ENCODE assay signal across 24 mouse cellular contexts in genomic region chr16:30266561-30266960, GRCm38 (mm10). TPM values are rescaled to one million over a fixed set of nuclear protein-coding genes. Genes with fewer than 3 reads are reported as not detected.
A peak's percentile ranks its signal among the peaks of the same experiment; 100 is the strongest.
DNase-seq lines count a peak whose midpoint lies in the region; ATAC-seq lines count a peak whose summit lies in the region.
"Had no signal": no experiment of that assay in that cellular context is flagged by ENCODE, and none has a peak within 500 bp of the region (broad histone marks: within the 10 kb centered on the region; RNA-seq: fewer than 3 reads in every experiment).

No protein-coding gene starts in this region.

- no peaks in the 10 kb centered on the region for H3K36me3 ChIP-seq in liver, embryonic 12.5 days
- H3K36me3 ChIP-seq in liver, embryonic 16.5 days (ENCODE audit: control insufficient read depth, insufficient read depth), result no peaks in the 10 kb centered on the region
- no peaks in the 10 kb centered on the region for H3K36me3 ChIP-seq in midbrain, embryonic 10.5 days
- H3K36me3 ChIP-seq: embryonic facial prominence, embryonic 12.5 days; heart, embryonic 13.5 days; hindbrain, embryonic 15.5 days had no signal

- no peak overlapping the region for H3K9ac ChIP-seq in liver, embryonic 12.5 days
- 0 out of 2 replicates have a peak overlapping the region, but pooled peaks have one; percentile 6 for H3K9ac ChIP-seq in liver, embryonic 16.5 days (ENCODE audit: low read depth, low read length)
- H3K9ac ChIP-seq: embryonic facial prominence, embryonic 12.5 days; forebrain, embryonic 13.5 days; forebrain, postnatal 0 days; heart, embryonic 13.5 days; hindbrain, embryonic 15.5 days had no signal

- H3K4me2 ChIP-seq in liver, embryonic 12.5 days, result peak overlapping the region; percentile 32
- peak overlapping the region; percentile 48 for H3K4me2 ChIP-seq in liver, embryonic 16.5 days (ENCODE audit: low read depth, low read length)
- H3K4me2 ChIP-seq: embryonic facial prominence, embryonic 12.5 days; forebrain, embryonic 13.5 days; heart, embryonic 13.5 days; hindbrain, embryonic 15.5 days had no signal

- ATAC-seq in liver, embryonic 12.5 days, result no peak
- no peak for ATAC-seq in liver, embryonic 16.5 days (ENCODE audit: low read depth)
- ATAC-seq: forebrain, embryonic 13.5 days; forebrain, postnatal 0 days; Patski had no signal

- H3K9me3 ChIP-seq in liver, embryonic 12.5 days (replicated peaks), result no peaks in the 10 kb centered on the region
- no peaks in the 10 kb centered on the region for H3K9me3 ChIP-seq in liver, embryonic 16.5 days (replicated peaks; ENCODE audit: control insufficient read depth, low read length)
- no peaks in the 10 kb centered on the region for H3K9me3 ChIP-seq in midbrain, embryonic 10.5 days (replicated peaks)
- H3K9me3 ChIP-seq: embryonic facial prominence, embryonic 12.5 days; forebrain, embryonic 13.5 days; heart, embryonic 13.5 days; hindbrain, embryonic 15.5 days had no signal

- H3K4me1 ChIP-seq in brown adipose tissue, adult 24 weeks (ENCODE audit: control insufficient read depth, insufficient read depth, insufficient read length, low read length), result peaks cover 11% of the 10 kb centered on the region
- peaks cover 10% of the 10 kb centered on the region; the same call in 1 of the 2 replicates for H3K4me1 ChIP-seq in liver, embryonic 12.5 days
- H3K4me1 ChIP-seq in liver, embryonic 16.5 days (ENCODE audit: control insufficient read depth, low read depth, low read length), result no peaks in the 10 kb centered on the region
- H3K4me1 ChIP-seq in midbrain, embryonic 10.5 days, result peaks cover 8% of the 10 kb centered on the region; the same call in 1 of the 2 replicates

- peak overlapping the region; percentile 56 for H3K4me3 ChIP-seq in brown adipose tissue, adult 24 weeks (ENCODE audit: insufficient read depth, low read depth, low read length)
- 0 out of 2 replicates have a peak overlapping the region, but pooled peaks have one; percentile 16 for H3K4me3 ChIP-seq in liver, embryonic 12.5 days
- peak overlapping the region; percentile 48 for H3K4me3 ChIP-seq in liver, embryonic 16.5 days (ENCODE audit: low read depth, low read length)
- no peak overlapping the region for H3K4me3 ChIP-seq in midbrain, embryonic 10.5 days
- H3K4me3 ChIP-seq: embryonic facial prominence, embryonic 12.5 days; forebrain, embryonic 13.5 days; gastrocnemius, adult 2 months; heart, embryonic 13.5 days; hindbrain, embryonic 15.5 days had no signal

- peak; percentile 15 to 23 for DNase-seq in cerebellum, postnatal 25 days
- no peak for DNase-seq in cerebellum, adult 18-20 months
- no peak for DNase-seq in midbrain, embryonic 10.5 days (ENCODE audit: low spot score)
- no peak for DNase-seq in layer of hippocampus, adult 18-20 months (ENCODE audit: low spot score in 2 of 2)
- DNase-seq: adrenal gland, adult 2 months; adrenal gland, postnatal 25 days; cerebellum, adult 11 months; cerebellum, adult 9-10 months; forebrain, postnatal 0 days; gastrocnemius, adult 2 months; gastrocnemius, postnatal 25 days; heart, postnatal 36 days had no signal

- 71% methylated on average over 5 of the region's 5 CpGs for WGBS in liver, embryonic 12.5 days (ENCODE audit: insufficient replicate concordance)
- WGBS in liver, embryonic 16.5 days (ENCODE audit: insufficient replicate concordance), result 68% methylated on average over 5 of the region's 5 CpGs
- WGBS in midbrain, embryonic 10.5 days, result 84% methylated on average over 5 of the region's 5 CpGs

- H3K27me3 ChIP-seq in liver, embryonic 12.5 days (replicated peaks), result no peaks in the 10 kb centered on the region
- H3K27me3 ChIP-seq in liver, embryonic 16.5 days (ENCODE audit: control insufficient read depth, insufficient read depth, low read depth, low read length), result no peaks in the 10 kb centered on the region
- peaks cover 15% of the 10 kb centered on the region for H3K27me3 ChIP-seq in midbrain, embryonic 10.5 days (ENCODE audit: low read depth, poor library complexity, severe bottlenecking)
- H3K27me3 ChIP-seq: CH12.LX; forebrain, embryonic 13.5 days; hindbrain, embryonic 15.5 days; Patski had no signal

- H3K27ac ChIP-seq in brown adipose tissue, adult 24 weeks (replicated peaks; ENCODE audit: low read depth, low read length), result peak overlapping the region; percentile 52
- H3K27ac ChIP-seq in liver, embryonic 12.5 days, result no peak overlapping the region
- H3K27ac ChIP-seq in liver, embryonic 16.5 days (ENCODE audit: low read length), result no peak overlapping the region
- H3K27ac ChIP-seq in midbrain, embryonic 10.5 days (replicated peaks), result no peak overlapping the region
- H3K27ac ChIP-seq: embryonic facial prominence, embryonic 12.5 days; forebrain, embryonic 13.5 days; gastrocnemius, adult 2 months; heart, embryonic 13.5 days; hindbrain, embryonic 15.5 days had no signal

RNA-seq across cellular contexts. Expression of gene Cpn2, which starts 0.7 kb away (rescaled TPM):
- 20.1 and 23.7 TPM in 2 replicates for polyA plus RNA-seq in brown adipose tissue, adult 24 weeks (2012; ENCODE audit: insufficient read depth, insufficient read length, missing spikeins)
- polyA plus RNA-seq in liver, embryonic 12.5 days (2016; fragmentation: Nextera tagmentation; extraction: Ambion mirVana), result 1.5 and 1.6 TPM in 2 replicates
- 3.4 and 3.9 TPM in 2 replicates for polyA plus RNA-seq in liver, embryonic 16.5 days (2015; fragmentation: Nextera tagmentation; extraction: Ambion mirVana)
- polyA plus RNA-seq in midbrain, embryonic 10.5 days (2016; fragmentation: Nextera tagmentation; extraction: Ambion mirVana), result not detected in 2 replicates
- not detected for total RNA-seq in layer of hippocampus, adult 18-20 months (2021)
- total RNA-seq: CH12.LX; forebrain, postnatal 0 days; gastrocnemius, adult 2 months; gastrocnemius, postnatal 25 days; granulocyte monocyte progenitor cell, adult 5-6 weeks had no signal
- polyA plus RNA-seq: cortical plate, adult 2 months; embryonic facial prominence, embryonic 12.5 days; forebrain, embryonic 13.5 days; forebrain, postnatal 0 days; heart, embryonic 13.5 days; hindbrain, embryonic 11.5 days; hindbrain, embryonic 15.5 days; Patski had no signal

RNA-seq across cellular contexts. Expression of gene Lrrc15, which starts 16.5 kb away (rescaled TPM):
- polyA plus RNA-seq in brown adipose tissue, adult 24 weeks (2012; ENCODE audit: insufficient read depth, insufficient read length, missing spikeins), result not detected in 2 replicates
- 0.02 TPM in 1 of 2 replicates, not detected in the other for polyA plus RNA-seq in liver, embryonic 12.5 days (2016; fragmentation: Nextera tagmentation; extraction: Ambion mirVana)
- 0.02 and 0.04 TPM in 2 replicates for polyA plus RNA-seq in liver, embryonic 16.5 days (2015; fragmentation: Nextera tagmentation; extraction: Ambion mirVana)
- 0.38 and 0.52 TPM in 2 replicates for polyA plus RNA-seq in midbrain, embryonic 10.5 days (2016; fragmentation: Nextera tagmentation; extraction: Ambion mirVana)
- under 1 TPM in 1 of 2 experiments, not detected in 1; 0.05 TPM for total RNA-seq in layer of hippocampus, adult 18-20 months (2021)
- total RNA-seq: adrenal gland, postnatal 25 days; CH12.LX; granulocyte monocyte progenitor cell, adult 5-6 weeks had no signal
- polyA plus RNA-seq: cortical plate, adult 2 months; Patski had no signal

RNA-seq across cellular contexts. Expression of gene Gp5, which starts 44.0 kb away (rescaled TPM):
- not detected in 2 replicates for polyA plus RNA-seq in brown adipose tissue, adult 24 weeks (2012; ENCODE audit: insufficient read depth, insufficient read length, missing spikeins)
- 31.3 and 32.1 TPM in 2 replicates for polyA plus RNA-seq in liver, embryonic 12.5 days (2016; fragmentation: Nextera tagmentation; extraction: Ambion mirVana)
- polyA plus RNA-seq in liver, embryonic 16.5 days (2015; fragmentation: Nextera tagmentation; extraction: Ambion mirVana), result 9.3 and 10.5 TPM in 2 replicates
- polyA plus RNA-seq in midbrain, embryonic 10.5 days (2016; fragmentation: Nextera tagmentation; extraction: Ambion mirVana), result 1.5 and 1.9 TPM in 2 replicates
- total RNA-seq in layer of hippocampus, adult 18-20 months (2021), result 1 to 10 TPM; 1.3 to 1.7 TPM
- total RNA-seq: gastrocnemius, adult 2 months had no signal

Comparison
In these comparisons a context has a peak if more than half of its experiments do, and no peak if none do; other contexts are left out.
1. DNase-seq: peak in cerebellum, postnatal 25 days (2 of 2); none in cerebellum, adult 18-20 months (0 of 2), midbrain, embryonic 10.5 days (single experiment) and layer of hippocampus, adult 18-20 months (0 of 2).